Mouse (Mus musculus) skeletal muscle tissue, adult 2 months (tissue): ENCODE measurements around the gene Syt12.

Experiments
- DNase-seq: peaks from one replicate; pipeline ENCODE4 v3.0.0-alpha.2; 2012; ENCODE audit warnings: low read depth, low spot score

Syt12 gene

GRCm38 (mm10) chr19:4409062-4409461 lies 68.2 kb downstream of the Syt12 start:
- no peak for DNase-seq

- no peak for DNase-seq
Measured at GRCm38 (mm10) chr19:4404840-4405239, 72.4 kb downstream of the Syt12 start.

GRCm38 (mm10) chr19:4398959-4399358 lies 78.3 kb downstream of the Syt12 start:
- DNase-seq, result no peak

- DNase-seq, result no peak
Measured at GRCm38 (mm10) chr19:4398630-4398948, 78.7 kb downstream of the Syt12 start.

- DNase-seq, result peak; percentile 31
Measured at GRCm38 (mm10) chr19:4397798-4398629, 79.2 kb downstream of the Syt12 start, which contains the start of gene Kdm2a. Gene Kdm2a (minus strand): TSS chr19:4398285.

- DNase-seq, result peak; percentile 99
Measured at GRCm38 (mm10) chr19:4396998-4397797, 80.0 kb downstream of the Syt12 start.

GRCm38 (mm10) chr19:4396081-4396997 lies 80.9 kb downstream of the Syt12 start:
- peak; percentile 10 for DNase-seq
